Mouse (Mus musculus): ENCODE measurements around the gene Sez6.

- TF ChIP-seq ZNF384 (IDR thresholded peaks at IDR 0.05; ENCODE audit: low read depth, low read length) (no peak), SMC3 (IDR thresholded peaks at IDR 0.05; ENCODE audit: low read depth, low read length) (no peak)
Observed at GRCm38 (mm10) chr11:77937649-77938410, 7.2 kb downstream of the Sez6 start.
